Mouse (Mus musculus) cerebellum, adult 8-10 months (tissue): Measurements from ENCODE around the gene Mtrex.

Experiments used
- DNase-seq: peaks from one replicate; pipeline ENCODE4 v3.0.0; 2022

Gene Mtrex

GRCm38 (mm10) chr13:112867381-112867780, 59.8 kb downstream of the Mtrex start:
- no peak for DNase-seq

DNA sequence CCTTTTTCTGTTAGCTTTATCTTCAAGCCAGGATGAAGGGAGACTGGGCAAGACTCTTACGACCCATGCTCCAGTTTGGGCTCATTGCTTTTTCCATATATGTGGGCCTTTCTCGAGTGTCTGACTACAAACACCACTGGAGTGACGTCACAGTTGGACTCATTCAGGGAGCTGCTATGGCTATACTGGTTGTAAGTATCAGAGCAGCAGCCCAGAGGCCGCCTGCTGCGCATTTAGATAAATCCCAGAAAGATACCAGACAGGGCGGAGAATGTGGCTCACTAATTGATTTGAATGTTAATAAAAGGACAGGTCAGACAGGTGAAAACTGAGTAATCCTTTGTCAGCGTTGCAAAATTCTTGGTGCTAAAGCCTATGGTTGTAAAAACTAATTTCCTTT, 60.4 kb downstream of the Mtrex start:
- no peak for DNase-seq

DNA sequence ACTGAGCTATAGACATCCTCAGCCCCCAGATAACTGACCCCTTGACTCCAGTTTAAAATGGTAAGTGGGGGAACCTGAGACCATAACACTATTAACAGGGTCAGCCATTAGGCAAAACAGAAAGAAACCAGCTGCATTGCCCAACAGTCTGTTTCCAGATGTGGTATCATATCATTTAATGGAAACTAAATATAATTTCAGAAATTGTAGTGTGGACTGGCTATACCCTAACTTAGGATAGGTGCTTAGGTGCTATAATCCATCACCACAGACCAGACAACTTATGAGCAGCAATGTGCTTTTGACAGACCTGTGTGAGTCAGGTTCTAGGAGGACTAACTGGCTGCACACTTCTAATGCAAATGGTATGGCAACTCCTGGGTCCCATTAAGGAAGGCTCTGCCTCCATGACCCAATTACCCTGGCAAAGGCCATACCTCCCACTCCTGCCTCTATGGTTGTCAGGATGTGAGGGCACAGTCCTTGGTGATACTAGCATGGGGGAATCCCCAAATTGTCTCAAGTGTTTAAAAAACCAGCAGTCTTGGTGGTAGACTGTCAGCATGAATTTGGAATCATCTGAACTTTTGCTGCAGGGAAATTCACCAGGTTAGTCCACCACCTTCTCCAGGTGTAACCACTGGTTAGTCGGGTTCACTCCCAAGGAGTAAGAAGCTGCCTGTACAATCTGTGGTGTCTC, 64.1 kb downstream of the Mtrex start:
- no peak for DNase-seq

DNA sequence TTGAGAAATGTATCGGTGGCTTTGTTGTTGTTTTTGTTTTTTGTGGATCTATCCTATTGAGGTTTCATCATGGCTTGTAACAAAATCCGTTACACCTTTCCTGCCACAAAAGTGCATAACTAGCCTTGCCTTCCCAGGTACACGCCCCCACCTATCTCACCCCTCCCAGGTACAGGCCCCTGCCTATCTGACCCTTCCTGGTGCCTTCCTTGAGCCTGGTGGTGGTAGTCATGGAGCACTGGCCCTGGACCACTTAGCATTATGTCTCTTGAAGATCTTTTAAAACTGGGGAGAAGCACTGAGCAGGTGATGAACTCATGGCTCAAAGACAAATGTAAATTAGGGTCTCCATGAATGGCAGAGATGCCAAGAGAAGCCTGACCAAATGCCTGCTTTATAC, 64.9 kb downstream of the Mtrex start:
- DNase-seq = no peak

DNA sequence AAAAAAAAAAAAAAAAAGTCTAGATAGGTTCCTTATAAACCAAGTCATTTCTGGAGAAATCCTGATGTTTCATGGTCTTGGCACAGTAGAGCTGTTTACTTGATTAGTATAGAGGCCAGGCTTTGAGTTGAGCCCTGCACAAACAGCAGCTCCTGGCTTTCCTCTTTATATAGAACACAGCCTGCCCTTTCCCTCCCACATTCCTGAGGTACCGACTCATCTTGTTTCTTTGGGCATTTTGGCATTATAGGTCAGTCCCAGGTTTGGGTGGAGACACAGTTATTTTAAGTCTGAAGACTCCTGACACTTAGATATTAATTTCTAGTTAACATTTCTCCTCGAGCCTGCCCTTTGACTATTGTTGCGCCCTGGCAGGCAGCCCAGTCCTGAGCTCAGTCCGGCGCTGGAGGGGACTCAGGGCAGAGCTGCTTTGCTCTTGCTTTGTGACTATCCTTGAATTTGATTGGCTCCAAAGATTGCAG, 65.3 kb downstream of the Mtrex start:
- no peak for DNase-seq

- no peak for DNase-seq
Measured at GRCm38 (mm10) chr13:112860911-112861310, 66.3 kb downstream of the Mtrex start.

GRCm38 (mm10) chr13:112860370-112860769, 66.8 kb downstream of the Mtrex start:
- no peak for DNase-seq

GRCm38 (mm10) chr13:112859574-112860134, 67.5 kb downstream of the Mtrex start:
- DNase-seq = no peak

DNA sequence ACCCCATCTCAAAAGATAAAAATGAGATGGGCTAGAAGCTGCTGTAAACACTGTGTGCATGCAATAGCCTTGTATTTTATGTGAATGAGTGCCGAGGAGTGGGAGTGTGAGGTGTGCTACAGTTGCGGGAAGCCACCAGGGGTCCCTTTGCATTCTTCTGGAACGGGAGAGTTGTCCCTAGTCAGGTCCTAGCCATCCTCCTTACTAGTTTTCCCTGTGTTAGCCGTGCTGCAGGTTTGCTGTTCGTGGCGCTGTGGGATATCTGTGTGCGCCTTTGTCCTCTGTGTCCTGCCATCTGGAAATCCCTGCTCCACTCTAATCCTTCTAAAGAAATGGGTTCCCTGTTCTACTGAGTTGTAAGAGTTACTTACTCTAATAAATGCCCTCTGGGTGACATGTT, 69.3 kb downstream of the Mtrex start:
- DNase-seq = no peak

DNA sequence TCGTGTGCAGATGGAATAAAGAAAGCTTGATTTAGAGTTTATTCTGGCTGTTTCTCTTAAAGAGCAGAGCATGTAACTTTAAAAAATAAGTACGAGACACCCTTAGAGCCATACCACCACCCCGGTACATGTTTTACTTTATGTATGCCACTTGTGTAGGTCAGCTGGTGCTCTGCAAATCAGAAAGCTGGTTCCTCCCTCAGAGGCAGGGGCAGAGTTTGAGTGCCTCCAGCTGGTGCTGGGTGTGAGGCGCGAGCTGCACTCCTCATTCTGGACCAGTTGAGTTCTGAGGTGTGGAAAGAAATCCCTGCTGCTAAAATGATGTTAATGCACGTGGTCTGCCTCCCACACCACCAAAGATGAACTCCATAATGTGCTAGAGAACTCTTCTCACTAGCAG, 72.8 kb downstream of the Mtrex start:
- DNase-seq = no peak

DNA sequence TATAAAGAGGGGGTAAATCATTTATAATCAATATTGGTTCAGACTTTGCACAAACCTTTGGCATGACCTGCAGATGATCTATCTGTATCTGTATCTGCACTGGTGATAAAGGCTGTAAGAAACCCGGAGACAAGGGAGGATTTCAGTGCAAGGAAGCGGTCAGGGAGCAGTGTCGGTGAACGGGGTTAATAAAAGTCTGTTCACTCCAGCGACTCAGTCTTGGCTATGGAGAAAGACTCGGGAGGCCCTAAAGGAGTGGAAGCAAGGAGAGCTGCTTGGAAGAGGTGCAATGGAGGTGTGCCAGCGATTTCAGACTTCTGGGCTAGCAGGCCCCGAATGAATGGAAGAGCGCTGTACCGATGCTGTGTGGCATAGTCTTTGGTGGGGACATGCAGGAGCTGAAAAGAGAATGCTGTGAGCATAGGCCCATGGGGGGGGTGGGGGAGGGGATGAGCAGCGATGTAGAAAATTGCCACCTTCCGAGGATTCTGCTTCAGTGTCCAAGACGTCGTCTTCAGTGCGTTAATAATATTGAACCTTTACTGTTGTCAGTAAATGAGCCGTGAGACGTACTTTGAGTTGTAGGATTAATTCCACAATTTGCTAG, 73.4 kb downstream of the Mtrex start:
- no peak for DNase-seq

GRCm38 (mm10) chr13:112845931-112846330, 81.3 kb downstream of the Mtrex start:
- DNase-seq = no peak

DNA sequence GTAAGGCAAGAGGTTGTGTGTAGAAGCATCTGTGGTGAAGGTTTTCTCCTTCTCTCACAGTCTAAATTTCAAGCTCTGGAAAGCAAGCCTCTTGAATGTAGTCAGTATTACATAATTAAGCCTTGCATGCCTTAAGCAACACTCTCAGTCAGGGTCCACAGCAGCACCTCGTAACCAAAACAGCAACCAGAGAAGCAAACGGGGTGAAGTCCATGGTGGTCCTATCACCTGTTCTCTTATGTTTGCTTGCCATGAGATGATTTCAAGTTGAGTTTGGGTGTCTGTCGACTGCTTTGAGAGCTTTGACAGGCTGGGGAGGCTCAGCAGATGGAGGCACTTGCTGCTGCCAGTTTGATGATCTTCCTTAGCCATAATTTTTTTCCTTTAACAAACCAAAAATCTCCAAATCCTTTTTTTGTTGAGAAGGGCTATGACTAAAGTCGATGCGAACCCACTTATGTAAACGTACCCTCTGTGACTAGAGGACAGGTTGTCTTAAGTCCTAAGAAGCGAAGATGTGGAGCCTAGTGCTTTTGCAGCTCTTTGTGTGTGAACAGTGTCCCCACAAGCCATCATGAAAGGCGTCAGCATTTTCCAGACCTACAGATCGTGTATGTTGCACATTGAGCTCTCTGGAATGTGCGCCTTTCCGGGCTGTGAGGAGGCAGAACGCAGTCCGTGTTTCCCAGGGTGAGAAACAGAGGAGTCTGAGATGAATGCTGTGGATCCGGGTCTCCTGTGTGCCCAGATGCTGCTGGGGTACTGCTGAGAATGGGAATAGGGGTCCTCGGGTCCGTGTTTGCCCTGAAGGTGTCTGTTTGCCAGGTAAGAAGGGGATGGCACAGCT, 86.7 kb downstream of the Mtrex start:
- no peak for DNase-seq

DNA sequence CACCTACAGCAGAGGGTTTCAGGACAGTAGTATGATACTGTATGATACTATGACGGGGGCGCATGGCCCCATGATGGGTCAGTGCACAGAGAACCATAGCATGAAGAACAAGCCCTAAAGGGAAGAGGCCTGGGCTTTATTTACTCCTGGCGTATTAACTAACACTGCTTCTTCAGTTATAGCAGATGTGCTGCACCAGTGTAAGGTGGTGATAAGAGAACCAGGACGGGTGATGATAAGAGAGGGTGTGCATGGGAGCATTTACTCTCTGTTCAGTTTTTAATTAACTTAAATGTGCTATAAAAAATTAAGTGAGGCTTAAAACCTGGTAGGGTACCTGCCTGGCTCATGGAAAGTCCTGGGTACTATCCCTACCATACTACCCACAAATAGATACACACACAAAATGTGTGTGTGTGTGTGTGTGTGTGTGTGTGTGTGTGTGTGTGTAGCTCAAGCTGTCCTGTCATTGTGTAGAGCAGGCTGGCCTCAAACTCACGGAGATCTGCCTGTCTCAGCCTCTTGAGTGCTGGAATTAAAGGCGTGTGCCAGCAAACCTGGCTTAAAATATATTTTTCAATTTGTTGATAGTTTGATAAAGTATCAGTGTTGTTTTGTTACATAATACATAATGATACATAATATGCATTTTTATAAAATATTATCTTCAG, 88.5 kb downstream of the Mtrex start:
- DNase-seq = no peak

DNA sequence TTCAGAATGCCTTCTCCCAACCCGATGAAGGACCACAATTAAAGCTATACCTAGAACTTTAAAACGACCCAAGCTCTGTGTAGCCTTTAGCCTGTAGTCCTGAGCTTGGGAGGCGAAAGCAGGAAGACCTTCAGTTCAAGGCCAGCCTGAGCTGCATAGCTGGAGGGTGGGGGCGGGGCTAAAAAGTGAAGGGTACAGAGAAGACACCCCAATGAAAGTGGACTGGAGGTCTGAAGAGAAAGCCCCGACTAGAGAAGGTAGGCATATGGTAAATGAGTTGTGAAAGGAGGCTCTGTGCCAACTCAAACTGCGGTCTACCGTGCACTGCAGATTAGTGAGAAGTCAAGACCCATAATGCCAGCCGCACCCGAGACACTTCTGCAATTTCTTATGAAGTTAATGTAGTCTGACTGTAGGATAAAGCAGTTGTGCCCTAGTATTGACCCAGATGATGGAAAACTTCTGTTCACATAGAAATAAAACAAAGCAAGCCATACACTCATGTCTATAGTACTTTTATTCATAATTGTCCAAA, 89.5 kb downstream of the Mtrex start:
- DNase-seq = no peak

DNA sequence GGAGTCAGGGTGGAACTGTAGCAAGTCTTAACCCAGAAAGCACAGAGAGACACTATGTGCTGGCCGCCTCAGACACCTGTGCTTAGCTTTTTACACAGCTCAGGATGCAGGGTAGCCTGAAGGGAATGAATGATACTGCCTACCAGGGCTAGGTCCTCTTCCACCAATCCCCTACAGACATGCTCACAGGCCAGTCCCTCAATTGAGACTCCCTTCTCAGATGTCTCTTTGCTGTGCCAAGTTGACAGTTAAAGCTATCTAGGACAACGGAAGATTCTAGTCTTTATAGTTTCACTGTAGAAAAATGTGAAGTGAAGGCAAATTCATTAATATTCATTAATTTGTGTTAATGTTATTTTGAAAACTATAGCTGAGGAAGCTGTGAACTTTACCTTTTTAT, 90.2 kb downstream of the Mtrex start:
- no peak for DNase-seq

DNA sequence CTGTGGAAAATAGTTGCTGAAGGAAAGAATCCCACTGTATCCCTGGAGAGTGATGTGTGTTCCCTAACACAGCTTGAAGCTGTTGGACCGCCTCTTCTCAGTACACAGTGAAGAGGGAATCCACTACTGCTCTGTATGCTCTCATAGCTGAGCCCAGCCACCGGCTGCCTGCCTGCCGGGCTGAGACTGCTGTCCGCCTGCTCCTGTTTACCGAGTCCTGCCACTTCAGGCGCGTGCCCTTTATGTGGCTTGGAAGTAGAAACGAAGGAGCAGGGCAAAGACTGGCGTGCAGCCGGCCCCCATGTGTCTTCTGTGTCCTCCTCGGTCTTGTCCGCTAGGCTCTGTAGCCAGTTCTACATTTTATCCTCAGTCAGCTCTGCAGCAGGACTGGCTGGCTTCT, 92.1 kb downstream of the Mtrex start:
- peak; percentile 16 for DNase-seq

GRCm38 (mm10) chr13:112833895-112834263, 93.3 kb downstream of the Mtrex start:
- peak; percentile 16 for DNase-seq

DNA sequence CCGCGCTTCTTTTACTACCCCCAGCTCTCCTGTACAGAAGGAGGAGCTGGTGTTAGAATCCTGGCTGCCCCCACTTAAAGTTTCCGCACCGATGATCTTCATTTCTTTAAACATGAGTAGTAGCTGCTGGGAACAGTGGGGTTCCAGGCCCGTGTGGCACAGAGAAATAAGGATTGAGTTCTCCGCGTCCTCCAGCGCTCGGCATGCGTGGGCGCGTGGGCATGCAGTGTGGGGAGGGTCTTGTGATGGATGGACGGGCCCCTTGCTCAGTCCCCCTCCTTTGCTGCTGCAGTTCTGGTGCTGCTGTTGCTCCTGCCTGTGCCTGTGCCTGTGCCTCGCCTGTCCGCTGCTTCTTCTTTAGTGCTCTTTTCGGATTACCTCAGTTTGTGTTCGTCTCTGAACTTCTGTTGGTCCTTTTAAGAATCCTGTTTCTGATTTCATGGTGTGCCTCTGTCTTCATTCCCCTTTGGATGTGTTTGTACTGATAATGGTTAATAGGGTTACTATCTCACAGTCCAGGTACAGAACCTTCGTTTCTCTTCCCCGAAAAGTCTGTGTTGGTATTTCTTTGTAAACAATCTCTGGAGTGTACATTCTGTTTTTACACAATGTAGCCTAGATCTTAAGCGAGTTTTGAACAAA, 93.8 kb downstream of the Mtrex start:
- DNase-seq = no peak

- DNase-seq = no peak
Measured at GRCm38 (mm10) chr13:112832589-112832988, 94.6 kb downstream of the Mtrex start.

- DNase-seq = no peak
Measured at GRCm38 (mm10) chr13:112829619-112830018, 97.6 kb downstream of the Mtrex start.

DNA sequence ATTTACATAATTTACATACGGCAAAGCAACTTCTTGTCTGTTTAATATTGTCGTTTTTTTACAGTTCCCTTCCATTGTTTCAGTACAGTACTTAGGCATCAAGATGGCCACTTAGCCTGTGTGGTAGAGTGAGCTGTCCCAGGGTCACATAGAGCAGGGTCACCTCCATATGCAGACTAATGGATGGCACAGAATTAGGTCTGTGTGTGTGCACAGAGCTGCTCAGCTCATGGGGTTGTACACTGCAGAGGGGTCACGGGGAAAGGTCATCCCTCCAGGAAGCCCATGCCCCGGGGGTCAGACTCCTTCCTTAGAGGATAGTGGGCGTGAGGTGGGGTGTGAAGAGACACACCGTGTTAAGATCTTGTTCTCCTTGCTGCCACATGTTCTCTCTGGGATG, 101.7 kb downstream of the Mtrex start:
- no peak for DNase-seq
